Mouse (Mus musculus) embryonic facial prominence, embryonic 14.5 days (tissue): ENCODE measurements at regions not wholly inside any gene's neighbourhood (a gene's known extent, or its start where the extent isn't known, plus 50 kb on each side); places are given as distances from the start of the nearest gene placed in this dataset.

Experiments
- ATAC-seq: fragments of 200-750 bp; cut with Nextera tagmentation; 2 replicates; pipeline ENCODE4 v1.8.0; 2017; ENCODE audit warnings: low read depth, moderate number of reproducible peaks, moderate TSS enrichment
- DNase-seq: peaks from one replicate; pipeline ENCODE4 v3.0.0-alpha.2; 2015; ENCODE audit warnings: low spot score
- H3K27ac ChIP-seq: fragments of 300-500 bp; sonication (generic); replicated peaks from 2 replicates; pipeline ENCODE4 v1.5.1; 2014; ENCODE audit warnings: low read depth, mild to moderate bottlenecking, low read length, moderate library complexity
- H3K27me3 ChIP-seq: fragments of 300-500 bp; sonication (generic); replicated peaks from 2 replicates; pipeline ENCODE4 v1.6.1; 2014; ENCODE audit warnings: low read length; ENCODE audit not compliant: control insufficient read depth, insufficient read depth
- H3K36me3 ChIP-seq: fragments of 300-500 bp; sonication (generic); 2 replicates; pipeline ENCODE4 v1.6.1; 2014; ENCODE audit warnings: low read length, mixed read lengths; ENCODE audit not compliant: control insufficient read depth, insufficient read depth
- H3K4me1 ChIP-seq: fragments of 300-500 bp; sonication (generic); 2 replicates; pipeline ENCODE4 v1.6.1; 2014; ENCODE audit warnings: antibody characterized with exemption, low read length; ENCODE audit not compliant: control insufficient read depth, insufficient read depth
- H3K4me2 ChIP-seq: fragments of 300-500 bp; sonication (generic); 2 replicates; pipeline ENCODE4 v1.6.1; 2014; ENCODE audit warnings: low read depth, mild to moderate bottlenecking, low read length, moderate library complexity, mixed read lengths
- H3K4me3 ChIP-seq: fragments of 300-500 bp; sonication (generic); 2 replicates; pipeline ENCODE4 v1.5.1; 2014; ENCODE audit warnings: low read depth, mild to moderate bottlenecking, low read length
- H3K9ac ChIP-seq: fragments of 300-500 bp; sonication (generic); 2 replicates; pipeline ENCODE4 v1.6.1; 2014; ENCODE audit warnings: low read depth, mild to moderate bottlenecking, low read length, moderate library complexity, mixed read lengths
- H3K9me3 ChIP-seq: fragments of 300-500 bp; sonication (generic); 2 replicates; pipeline ENCODE4 v1.6.1; 2016; ENCODE audit warnings: low read length; ENCODE audit not compliant: control insufficient read depth
- WGBS: fragments of 180-500 bp; shearing (Covaris S2); extraction: QIAGEN DNeasy Blood & Tissue Kit; methylation state at CpG from one replicate; pipeline ENCODE4 v1.1.7; 2014; 5-methylcytosine and 5-hydroxymethylcytosine counted together

DNA sequence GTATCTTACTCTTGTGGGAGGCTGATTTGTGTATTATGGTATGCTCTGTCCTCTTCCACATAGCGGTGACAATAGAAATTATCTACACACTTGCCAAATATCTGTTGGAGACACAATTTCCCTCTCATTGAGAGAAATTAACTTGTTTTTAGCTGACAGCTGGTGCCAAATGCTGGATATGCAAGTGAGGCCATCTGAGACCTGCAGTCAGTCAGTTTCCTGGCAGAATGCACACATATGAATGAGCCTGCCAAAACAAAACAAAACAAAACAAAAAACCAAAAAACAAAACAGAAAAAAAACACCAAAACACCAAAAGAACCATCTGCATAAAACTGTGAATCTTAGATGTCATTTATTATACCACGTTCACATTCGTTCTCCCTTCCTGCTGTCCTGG lies 233.7 kb upstream of the Gm12728 start:
- Histone ChIP-seq H3K27me3 (no peaks in the 10 kb centered on the region), H3K4me3 (no peak overlapping the region), H3K4me1 (no peaks in the 10 kb centered on the region), H3K4me2 (no peak overlapping the region), H3K9ac (no peak overlapping the region), H3K9me3 (no peaks in the 10 kb centered on the region), H3K36me3 (no peaks in the 10 kb centered on the region), H3K27ac (no peak overlapping the region)
- ATAC-seq (no peak), DNase-seq (no peak)
- 90% methylated on average over 3 of the region's 3 CpGs for WGBS

DNA sequence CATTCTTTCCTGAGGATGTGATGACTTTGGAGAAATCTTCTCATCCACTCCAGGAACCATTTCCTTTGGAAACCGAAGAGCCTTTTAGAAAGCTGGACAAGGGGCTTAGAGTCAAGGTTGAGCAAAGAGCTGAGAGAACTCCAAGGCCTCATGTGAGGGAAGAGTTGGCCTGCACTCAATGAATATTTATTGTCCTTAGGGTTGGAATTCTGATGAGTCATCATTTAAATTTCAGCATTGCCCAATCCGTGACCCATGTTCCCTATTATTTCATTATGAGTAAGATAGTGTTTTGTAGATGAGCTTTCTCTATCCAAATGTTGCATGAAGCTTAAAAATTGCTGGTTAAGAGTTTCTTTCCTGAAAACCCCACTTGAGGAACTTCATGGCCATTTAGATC lies 232.3 kb upstream of the Gm12728 start:
- Histone ChIP-seq H3K4me1 (no peaks in the 10 kb centered on the region), H3K27me3 (no peaks in the 10 kb centered on the region), H3K4me3 (no peak overlapping the region), H3K9me3 (no peaks in the 10 kb centered on the region), H3K27ac (no peak overlapping the region), H3K9ac (no peak overlapping the region), H3K36me3 (no peaks in the 10 kb centered on the region), H3K4me2 (no peak overlapping the region)
- ATAC-seq (no peak), DNase-seq (no peak)
- WGBS: 95% methylated on average over 2 of the region's 2 CpGs

DNA sequence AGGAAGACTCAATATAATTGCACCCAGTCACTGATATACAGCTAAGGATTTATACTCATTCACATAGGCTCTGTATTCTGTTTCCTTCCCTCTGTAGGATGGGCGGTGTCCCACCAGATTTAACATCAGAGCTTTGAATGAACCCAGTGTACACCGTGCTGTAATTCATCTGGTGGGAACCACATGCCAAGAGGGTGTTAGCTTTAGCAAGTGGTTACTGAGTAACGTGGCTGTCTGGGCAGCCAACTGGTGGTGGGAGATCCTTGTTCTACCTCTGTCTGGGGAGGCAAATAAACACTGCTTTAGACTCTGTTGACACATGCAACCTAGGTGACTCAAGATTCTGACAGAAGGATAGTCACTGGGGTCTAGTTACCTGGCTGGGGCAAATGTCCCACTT lies 229.6 kb upstream of the Gm12728 start:
- DNase-seq: peak; percentile 39
- H3K9me3 ChIP-seq: no peaks in the 10 kb centered on the region
- no peaks in the 10 kb centered on the region for H3K4me1 ChIP-seq
- 62% methylated on average over 3 of the region's 3 CpGs for WGBS
- H3K36me3 ChIP-seq: no peaks in the 10 kb centered on the region
- no peak overlapping the region for H3K4me3 ChIP-seq
- no peak overlapping the region for H3K27ac ChIP-seq
- no peaks in the 10 kb centered on the region for H3K27me3 ChIP-seq
- H3K9ac ChIP-seq: no peak overlapping the region
- ATAC-seq: peak; percentile 53; the same call in 1 of the 2 replicates
- H3K4me2 ChIP-seq: no peak overlapping the region

DNA sequence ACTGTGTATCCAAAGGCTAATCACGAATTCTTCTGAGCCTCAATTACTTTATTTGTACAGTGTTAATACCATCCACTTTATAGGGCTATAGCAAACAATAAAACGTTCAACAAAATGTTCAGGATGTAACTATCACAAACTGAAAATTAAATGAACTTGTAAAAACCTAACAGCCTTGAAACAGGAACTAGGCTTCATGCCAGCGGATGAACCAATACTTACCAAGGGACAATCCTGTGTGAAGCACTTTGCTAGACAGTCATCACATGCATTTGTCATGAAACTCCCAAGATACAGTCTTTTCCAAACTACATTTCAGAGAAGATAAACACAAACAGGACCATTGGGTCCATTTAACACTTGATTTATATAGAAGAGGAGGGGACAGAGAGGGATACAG lies 228.9 kb upstream of the Gm12728 start:
- H3K4me2 ChIP-seq: no peak overlapping the region
- H3K36me3 ChIP-seq: no peaks in the 10 kb centered on the region
- DNase-seq: no peak
- H3K9ac ChIP-seq: no peak overlapping the region
- H3K4me1 ChIP-seq: no peaks in the 10 kb centered on the region
- no peak overlapping the region for H3K27ac ChIP-seq
- H3K27me3 ChIP-seq: no peaks in the 10 kb centered on the region
- ATAC-seq: no peak
- H3K9me3 ChIP-seq: no peaks in the 10 kb centered on the region
- no peak overlapping the region for H3K4me3 ChIP-seq
- WGBS: 79% methylated on average over 3 of the region's 3 CpGs

DNA sequence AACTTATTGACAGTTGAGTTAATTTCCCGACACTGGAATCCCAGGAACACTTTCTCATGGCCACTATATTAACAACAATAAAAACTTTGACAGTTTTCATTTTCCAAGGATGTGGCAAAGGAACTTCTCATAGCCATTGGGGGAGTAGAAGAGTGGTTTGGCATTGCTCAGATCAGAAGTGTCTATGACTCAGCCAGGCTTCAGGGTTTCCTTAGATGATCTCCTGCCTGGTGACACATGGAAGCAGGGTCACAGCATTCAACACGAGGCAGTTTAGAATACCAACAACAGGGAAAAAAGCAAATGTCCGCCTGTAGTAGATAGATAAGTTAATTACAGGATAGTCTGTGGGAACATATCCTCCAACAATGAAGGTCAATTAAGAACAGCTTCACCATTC lies 228.1 kb upstream of the Gm12728 start:
- H3K4me1 ChIP-seq: no peaks in the 10 kb centered on the region
- DNase-seq: no peak
- no peak for ATAC-seq
- no peaks in the 10 kb centered on the region for H3K27me3 ChIP-seq
- no peaks in the 10 kb centered on the region for H3K36me3 ChIP-seq
- H3K9me3 ChIP-seq: no peaks in the 10 kb centered on the region
- WGBS: 71% methylated on average over 3 of the region's 3 CpGs
- H3K9ac ChIP-seq: no peak overlapping the region
- no peak overlapping the region for H3K27ac ChIP-seq
- no peak overlapping the region for H3K4me3 ChIP-seq
- no peak overlapping the region for H3K4me2 ChIP-seq

DNA sequence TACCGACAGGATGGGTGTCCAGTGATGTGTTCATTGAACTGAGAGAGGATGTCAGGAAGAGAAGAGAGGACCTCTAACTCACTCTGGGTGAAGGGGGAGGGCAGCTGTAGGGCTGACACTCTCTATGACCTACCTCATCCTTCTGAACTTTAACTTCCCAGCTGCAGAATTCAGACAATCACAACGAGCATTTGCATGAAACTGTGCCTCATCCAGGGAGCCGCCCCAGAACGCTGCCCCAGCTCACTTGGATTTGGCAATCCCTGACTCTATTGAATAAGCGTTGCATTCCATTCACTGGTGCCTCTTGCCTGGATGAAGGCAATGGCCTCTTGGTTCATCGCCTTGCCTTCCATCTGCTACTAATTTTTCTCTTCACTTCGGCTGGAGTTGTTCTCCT lies 223.9 kb upstream of the Gm12728 start:
- Histone ChIP-seq H3K4me1 (no peaks in the 10 kb centered on the region), H3K4me2 (no peak overlapping the region), H3K27ac (no peak overlapping the region), H3K36me3 (no peaks in the 10 kb centered on the region), H3K9me3 (no peaks in the 10 kb centered on the region), H3K4me3 (no peak overlapping the region), H3K27me3 (no peaks in the 10 kb centered on the region), H3K9ac (no peak overlapping the region)
- ATAC-seq (no peak), DNase-seq (no peak)
- WGBS: 67% methylated on average over 7 of the region's 7 CpGs

DNA sequence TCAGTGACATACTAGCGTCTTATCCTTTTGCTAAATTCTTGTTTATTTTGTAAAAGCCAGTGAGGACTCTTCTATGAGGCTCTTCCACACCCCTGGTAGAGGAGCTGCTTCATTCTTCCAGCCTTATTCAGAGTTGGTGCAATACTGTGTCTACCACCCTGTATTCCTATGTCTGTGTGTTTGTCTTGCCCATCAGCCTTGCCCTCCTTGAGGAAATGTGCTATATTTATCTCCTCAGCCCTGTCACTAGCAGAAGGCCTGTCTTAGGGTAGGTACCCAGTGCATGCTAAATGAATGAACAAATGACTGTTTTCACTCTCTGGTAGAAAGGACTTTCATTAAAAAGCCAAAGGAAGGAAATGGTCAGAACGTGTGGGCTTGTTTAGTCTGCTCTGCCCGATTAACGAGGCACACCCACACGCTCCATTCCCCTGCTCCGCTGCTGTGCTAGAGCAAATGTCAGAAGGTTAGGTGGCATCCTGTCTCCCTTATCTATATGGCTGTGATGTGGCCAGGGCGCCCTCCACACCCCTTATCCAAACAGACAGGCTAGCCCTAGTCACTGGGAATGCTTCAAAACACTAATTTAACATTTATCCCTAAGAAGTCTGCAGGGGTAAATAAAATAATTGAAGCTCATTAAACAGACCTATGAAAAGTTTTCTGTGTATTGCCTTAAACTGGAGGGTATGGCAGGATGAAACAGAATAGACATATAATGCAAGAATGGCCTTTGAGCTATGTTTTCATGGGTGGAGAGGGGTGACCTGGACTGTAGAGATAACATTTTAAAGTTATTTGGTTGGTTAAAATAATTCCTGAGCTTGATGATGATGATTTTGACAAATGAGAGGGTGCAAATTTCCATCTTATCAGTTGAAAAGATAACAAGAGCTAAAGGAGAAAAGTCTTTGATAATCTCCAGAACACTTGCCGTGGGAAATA lies 222.9 kb upstream of the Gm12728 start:
- no peak overlapping the region for H3K27ac ChIP-seq
- DNase-seq (no peak), ATAC-seq (no peak)
- H3K4me1 ChIP-seq: no peaks in the 10 kb centered on the region
- WGBS: 75% methylated on average over 8 of the region's 8 CpGs
- no peak overlapping the region for H3K4me2 ChIP-seq
- H3K27me3 ChIP-seq: no peaks in the 10 kb centered on the region
- no peaks in the 10 kb centered on the region for H3K9me3 ChIP-seq
- no peak overlapping the region for H3K9ac ChIP-seq
- H3K36me3 ChIP-seq: no peaks in the 10 kb centered on the region
- no peak overlapping the region for H3K4me3 ChIP-seq

DNA sequence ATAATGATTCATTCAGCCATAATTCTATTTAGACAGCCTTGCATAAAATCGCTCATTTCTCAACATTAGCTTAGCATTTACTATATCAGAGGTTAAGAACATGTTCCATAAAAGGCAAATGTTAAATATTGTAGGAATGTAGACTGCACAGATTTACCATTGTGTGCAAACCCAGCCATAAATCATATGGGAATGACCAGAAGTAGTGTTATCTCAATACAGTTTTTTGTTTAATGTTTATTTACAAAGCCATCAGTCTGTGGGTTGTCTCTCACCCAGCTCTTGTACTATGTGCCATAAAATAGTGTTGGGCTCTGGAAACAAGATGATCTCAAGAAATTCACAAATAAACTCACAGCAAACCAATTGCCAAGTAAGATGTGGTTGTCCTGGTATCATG lies 220.0 kb upstream of the Gm12728 start:
- no peaks in the 10 kb centered on the region for H3K27me3 ChIP-seq
- ATAC-seq (no peak), DNase-seq (no peak)
- no peak overlapping the region for H3K4me2 ChIP-seq
- no peaks in the 10 kb centered on the region for H3K36me3 ChIP-seq
- H3K4me1 ChIP-seq: no peaks in the 10 kb centered on the region
- no peak overlapping the region for H3K9ac ChIP-seq
- no peak overlapping the region for H3K4me3 ChIP-seq
- 89% methylated on average over 1 of the region's 1 CpGs for WGBS
- H3K9me3 ChIP-seq: no peaks in the 10 kb centered on the region
- no peak overlapping the region for H3K27ac ChIP-seq

DNA sequence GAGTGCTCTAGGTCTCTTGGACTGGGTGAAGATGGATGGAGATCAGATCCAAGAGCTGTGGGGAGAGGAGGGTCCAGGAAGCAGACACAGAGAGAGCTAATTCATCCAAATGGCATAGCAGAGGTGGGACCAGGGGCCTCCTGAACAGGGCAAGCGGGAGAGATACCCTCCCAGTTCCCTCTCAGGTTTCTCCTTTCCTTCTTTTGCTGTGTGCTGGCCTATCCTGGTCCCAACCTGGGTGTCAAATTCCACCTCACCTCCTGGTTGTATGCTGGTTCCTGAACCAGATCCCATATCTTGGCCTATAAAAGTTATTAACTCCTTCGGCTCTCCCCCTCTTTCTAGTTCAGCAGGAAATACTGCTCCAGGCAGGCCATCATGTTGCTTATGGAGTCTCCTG lies 214.1 kb upstream of the Gm12728 start:
- 69% methylated on average over 2 of the region's 2 CpGs for WGBS
- H3K4me3 ChIP-seq: no peak overlapping the region
- H3K4me1 ChIP-seq: no peaks in the 10 kb centered on the region
- DNase-seq (peak; percentile 28), ATAC-seq (peak; percentile 57; the same call in 1 of the 2 replicates)
- H3K9ac ChIP-seq: no peak overlapping the region
- no peaks in the 10 kb centered on the region for H3K36me3 ChIP-seq
- no peak overlapping the region for H3K27ac ChIP-seq
- no peaks in the 10 kb centered on the region for H3K9me3 ChIP-seq
- H3K4me2 ChIP-seq: no peak overlapping the region
- H3K27me3 ChIP-seq: no peaks in the 10 kb centered on the region
